Mouse (Mus musculus) testis, postnatal 10 days (tissue): ENCODE measurements at regions not wholly inside any gene's neighbourhood (a gene's known extent, or its start where the extent isn't known, plus 50 kb on each side); places are given as distances from the start of the nearest gene placed in this dataset.

ENCODE experiments used
- DNase-seq: peaks from one replicate; pipeline ENCODE4 v3.0.0; 2021; ENCODE audit warnings: low spot score

GRCm38 (mm10) chr1:119189461-119190066, 136.1 kb upstream of the Gli2 start:
- DNase-seq = no peak

- no peak for DNase-seq
Observed at GRCm38 (mm10) chr1:119187301-119187700, 133.9 kb upstream of the Gli2 start.

GRCm38 (mm10) chr1:119186856-119187255, 133.4 kb upstream of the Gli2 start:
- DNase-seq = no peak

GRCm38 (mm10) chr1:119183558-119184270, 130.3 kb upstream of the Gli2 start:
- no peak for DNase-seq

GRCm38 (mm10) chr1:119173030-119173756, 119.8 kb upstream of the Gli2 start:
- no peak for DNase-seq

GRCm38 (mm10) chr1:119167443-119167842, 114.0 kb upstream of the Gli2 start:
- DNase-seq = no peak

GRCm38 (mm10) chr1:119166286-119166685, 112.9 kb upstream of the Gli2 start:
- no peak for DNase-seq

- DNase-seq = no peak
Observed at GRCm38 (mm10) chr1:119164811-119165210, 111.4 kb upstream of the Gli2 start.

GRCm38 (mm10) chr1:119163846-119164245, 110.4 kb upstream of the Gli2 start:
- no peak for DNase-seq

GRCm38 (mm10) chr1:119163114-119163740, 109.8 kb upstream of the Gli2 start:
- no peak for DNase-seq

- no peak for DNase-seq
Observed at GRCm38 (mm10) chr1:119161751-119162150, 108.3 kb upstream of the Gli2 start.

- DNase-seq = no peak
Observed at GRCm38 (mm10) chr1:119160354-119160753, 106.9 kb upstream of the Gli2 start.

GRCm38 (mm10) chr1:119157171-119157700, 103.8 kb upstream of the Gli2 start:
- no peak for DNase-seq

- DNase-seq = no peak
Observed at GRCm38 (mm10) chr1:119153619-119154018, 100.2 kb upstream of the Gli2 start.

- DNase-seq = peak; percentile 52
Observed at GRCm38 (mm10) chr1:119152776-119153175, 99.4 kb upstream of the Gli2 start.

- no peak for DNase-seq
Observed at GRCm38 (mm10) chr1:119147506-119147905, 94.1 kb upstream of the Gli2 start.

GRCm38 (mm10) chr1:119143808-119144207, 90.4 kb upstream of the Gli2 start:
- no peak for DNase-seq

- no peak for DNase-seq
Observed at GRCm38 (mm10) chr1:119129039-119129438, 75.6 kb upstream of the Gli2 start.

GRCm38 (mm10) chr1:119125561-119125960, 72.1 kb upstream of the Gli2 start:
- no peak for DNase-seq

- no peak for DNase-seq
Observed at GRCm38 (mm10) chr1:119124798-119125197, 71.4 kb upstream of the Gli2 start.

- no peak for DNase-seq
Observed at GRCm38 (mm10) chr1:119124063-119124462, 70.6 kb upstream of the Gli2 start.

- DNase-seq = no peak
Observed at GRCm38 (mm10) chr1:119123402-119123801, 70.0 kb upstream of the Gli2 start.
